Mouse (Mus musculus) limb, embryonic 13.5 days (tissue): ENCODE measurements around the gene Fam216a. TPM values are rescaled to one million over a fixed set of nuclear protein-coding genes. Genes with fewer than 3 reads are reported as not detected.

Experiments
- ATAC-seq: fragments of 200-750 bp; cut with Nextera tagmentation; 2 replicates; pipeline ENCODE4 v1.8.0; 2017; ENCODE audit warnings: low read depth, moderate number of reproducible peaks, moderate TSS enrichment; ENCODE audit not compliant: low FRiP score
- H3K27ac ChIP-seq: fragments of 300-500 bp; sonication (generic); 2 replicates; pipeline ENCODE4 v1.5.1; 2015; ENCODE audit warnings: inconsistent platforms, mild to moderate bottlenecking, moderate library complexity
- H3K27me3 ChIP-seq: fragments of 300-500 bp; sonication (generic); 2 replicates; pipeline ENCODE4 v1.6.1; 2015; ENCODE audit warnings: mild to moderate bottlenecking, inconsistent platforms
- H3K36me3 ChIP-seq: fragments of 300-500 bp; sonication (generic); 2 replicates; pipeline ENCODE4 v1.6.1; 2015; ENCODE audit warnings: inconsistent platforms, mild to moderate bottlenecking, moderate library complexity
- H3K4me1 ChIP-seq: fragments of 300-500 bp; sonication (generic); 2 replicates; pipeline ENCODE4 v1.6.1; 2015; ENCODE audit warnings: inconsistent platforms
- H3K4me2 ChIP-seq: fragments of 300-500 bp; sonication (generic); replicated peaks from 2 replicates; pipeline ENCODE4 v1.6.1; 2015; ENCODE audit warnings: inconsistent platforms, mild to moderate bottlenecking, moderate library complexity
- H3K4me3 ChIP-seq: fragments of 300-500 bp; sonication (generic); 2 replicates; pipeline ENCODE4 v1.5.1; 2015; ENCODE audit warnings: moderate library complexity, mild to moderate bottlenecking, inconsistent platforms
- H3K9ac ChIP-seq: fragments of 300-500 bp; sonication (generic); 2 replicates; pipeline ENCODE4 v1.6.1; 2015; ENCODE audit warnings: mild to moderate bottlenecking, inconsistent platforms
- H3K9me3 ChIP-seq: fragments of 300-500 bp; sonication (generic); 2 replicates; pipeline ENCODE4 v1.6.1; 2016; ENCODE audit warnings: inconsistent platforms
- WGBS: fragments of 180-500 bp; shearing (Covaris S2); methylation state at CpG from one replicate; pipeline ENCODE4 v1.1.7; 2015; 5-methylcytosine and 5-hydroxymethylcytosine counted together
- polyA plus RNA-seq: library from polyadenylated mRNA; unstranded; fragments of >200 nt; fragmentation: Nextera tagmentation; extraction: Ambion mirVana; gene quantifications from 2 replicates; pipeline ENCODE4 v1.2.1, GENCODE M21; 2015

Fam216a gene
- polyA plus RNA-seq, 1 experiment from 2014 or later: 85.3 TPM

DNA sequence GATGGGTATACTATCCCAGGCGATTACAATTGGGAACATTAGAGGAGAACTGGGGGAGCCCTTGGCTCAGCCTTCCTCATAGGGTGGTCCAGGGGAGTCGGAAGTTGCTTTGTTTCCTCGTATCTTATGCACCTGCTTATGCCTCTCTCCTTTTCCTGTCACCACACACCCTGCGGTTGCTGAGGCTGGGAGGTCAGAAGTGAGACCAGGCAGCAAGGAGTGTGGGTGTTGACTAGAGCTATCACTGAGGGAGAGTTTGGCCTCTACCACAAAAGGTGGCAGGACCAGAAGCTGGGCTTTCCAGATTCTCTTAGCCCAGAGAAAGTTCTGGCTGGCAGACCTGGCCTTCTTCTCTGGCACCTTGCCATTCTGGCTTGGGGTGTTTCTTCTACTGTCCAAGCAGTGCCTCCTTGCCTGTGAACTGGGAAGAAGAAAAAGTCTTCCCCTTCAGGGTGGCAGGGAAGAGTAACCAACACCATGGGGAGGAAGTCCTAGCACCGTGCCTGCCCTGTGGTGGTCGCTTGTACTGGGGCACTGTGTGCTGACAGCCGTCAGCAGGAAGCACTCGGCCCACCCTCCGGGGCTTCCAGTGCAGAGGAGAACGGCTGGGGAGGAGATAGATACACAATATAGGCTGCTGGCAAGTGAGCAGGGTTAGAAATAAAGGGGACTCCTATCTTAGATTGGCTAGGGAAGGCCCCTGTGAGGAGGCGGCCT is 54.7 kb downstream of the Fam216a start:
- no peak overlapping the region for H3K4me3 ChIP-seq
- H3K27me3 ChIP-seq: no peaks in the 10 kb centered on the region
- H3K9me3 ChIP-seq: no peaks in the 10 kb centered on the region
- WGBS: 81% methylated on average over 11 of the region's 11 CpGs
- no peak overlapping the region for H3K27ac ChIP-seq
- H3K9ac ChIP-seq: no peak overlapping the region
- H3K4me2 ChIP-seq: no peak overlapping the region
- peaks cover 40% of the 10 kb centered on the region for H3K4me1 ChIP-seq
- ATAC-seq: no peak
- H3K36me3 ChIP-seq: peaks cover 58% of the 10 kb centered on the region

GRCm38 (mm10) chr5:122314966-122315667 is 57.0 kb downstream of the Fam216a start:
- H3K27me3 ChIP-seq: no peaks in the 10 kb centered on the region
- no peak overlapping the region for H3K4me2 ChIP-seq
- peak; percentile 51; the same call in 1 of the 2 replicates for ATAC-seq
- H3K36me3 ChIP-seq: peaks cover 58% of the 10 kb centered on the region
- no peaks in the 10 kb centered on the region for H3K9me3 ChIP-seq
- peaks cover 34% of the 10 kb centered on the region for H3K4me1 ChIP-seq
- 0 out of 2 replicates have a peak overlapping the region, but pooled peaks have one; percentile 31 for H3K9ac ChIP-seq
- 68% methylated on average over 20 of the region's 20 CpGs for WGBS
- H3K4me3 ChIP-seq: no peak overlapping the region
- peak overlapping the region; percentile 33; the same call in 1 of the 2 replicates for H3K27ac ChIP-seq

Other genes with a start within 250 kb of the Fam216a start
- gene Ccdc63, start 231.5 kb downstream of the Fam216a start, polyA plus RNA-seq: 0.14 TPM in 1 of 2 replicates, not detected in the other
- 231 and 235 TPM in 2 replicates for gene Ppp1cc, start 214.1 kb downstream of the Fam216a start, polyA plus RNA-seq
- gene Hvcn1, start 165.6 kb downstream of the Fam216a start, polyA plus RNA-seq: 9.6 and 9.8 TPM in 2 replicates
- gene Tctn1, start 107.9 kb downstream of the Fam216a start, polyA plus RNA-seq: 5.7 and 5.8 TPM in 2 replicates
- 8.5 and 8.8 TPM in 2 replicates for gene Pptc7, start 88.0 kb downstream of the Fam216a start, polyA plus RNA-seq
- gene Rad9b, start 18.1 kb downstream of the Fam216a start, polyA plus RNA-seq: 17.1 TPM in 2 replicates
- 185 and 193 TPM in 2 replicates for gene Vps29, start 18.0 kb downstream of the Fam216a start, polyA plus RNA-seq
- 78.2 and 81.9 TPM in 2 replicates for gene Gpn3, start 488 bp downstream of the Fam216a start, polyA plus RNA-seq
- 99.4 and 106 TPM in 2 replicates for gene Arpc3, start 19.5 kb upstream of the Fam216a start, polyA plus RNA-seq
- 56.2 and 59.1 TPM in 2 replicates for gene Anapc7, start 49.3 kb upstream of the Fam216a start, polyA plus RNA-seq
- gene Atp2a2, start 129.9 kb upstream of the Fam216a start, polyA plus RNA-seq: 27.0 and 28.3 TPM in 2 replicates
- gene Ift81, start 242.2 kb upstream of the Fam216a start, polyA plus RNA-seq: 48.7 and 50.7 TPM in 2 replicates